Mouse (Mus musculus) lung, postnatal 0 days (tissue): ENCODE results near the gene Ankrd27. TPM values are rescaled to one million over a fixed set of nuclear protein-coding genes. Genes with fewer than 3 reads are reported as not detected.

Experiments
- ATAC-seq: fragments of 200-750 bp; cut with Nextera tagmentation; 2 replicates; pipeline ENCODE4 v1.8.0; 2017; ENCODE audit warnings: moderate library complexity
- DNase-seq: peaks from one replicate; pipeline ENCODE4 v3.0.0-alpha.2; 2016; ENCODE audit warnings: low spot score
- H3K27ac ChIP-seq: fragments of 300-500 bp; sonication (generic); 2 replicates; pipeline ENCODE4 v1.5.1; 2014; ENCODE audit warnings: antibody characterized with exemption, mild to moderate bottlenecking, low read length, mixed read lengths
- H3K27me3 ChIP-seq: fragments of 300-500 bp; sonication (generic); replicated peaks from 2 replicates; pipeline ENCODE4 v1.6.1; 2014; ENCODE audit warnings: low read length, mixed read lengths; ENCODE audit not compliant: insufficient read depth
- H3K36me3 ChIP-seq: fragments of 300-500 bp; sonication (generic); 2 replicates; pipeline ENCODE4 v1.6.1; 2014; ENCODE audit warnings: low read length, mixed read lengths; ENCODE audit not compliant: insufficient read depth
- H3K4me1 ChIP-seq: fragments of 300-500 bp; sonication (generic); 2 replicates; pipeline ENCODE4 v1.6.1; 2014; ENCODE audit warnings: antibody characterized with exemption, low read depth, low read length, mixed read lengths; ENCODE audit not compliant: insufficient read depth
- H3K4me2 ChIP-seq: fragments of 300-500 bp; sonication (generic); replicated peaks from 2 replicates; pipeline ENCODE4 v1.6.1; 2014; ENCODE audit warnings: low read depth, mild to moderate bottlenecking, low read length, moderate library complexity, mixed read lengths
- H3K4me3 ChIP-seq: fragments of 300-500 bp; sonication (generic); 2 replicates; pipeline ENCODE4 v1.5.1; 2014; ENCODE audit warnings: low read depth, low read length
- H3K9ac ChIP-seq: fragments of 300-500 bp; sonication (generic); replicated peaks from 2 replicates; pipeline ENCODE4 v1.6.1; 2014; ENCODE audit warnings: low read depth, mild to moderate bottlenecking
- H3K9me3 ChIP-seq: fragments of 300-500 bp; sonication (generic); 2 replicates; pipeline ENCODE4 v1.6.1; 2016; ENCODE audit warnings: low read length, mixed read lengths
- CTCF ChIP-seq: IDR thresholded peaks from 2 replicates; pipeline ENCODE4 v1.5.1; 2016; ENCODE audit warnings: antibody characterized with exemption, mild to moderate bottlenecking
- EP300 ChIP-seq: IDR thresholded peaks from 2 replicates; pipeline ENCODE4 v1.6.1; 2016; ENCODE audit warnings: antibody characterized with exemption, mild to moderate bottlenecking, control low read depth
- WGBS: fragments of 180-500 bp; shearing (Covaris S2); extraction: QIAGEN DNeasy Blood & Tissue Kit; methylation state at CpG from one replicate; pipeline ENCODE4 v1.1.7; 2014; 5-methylcytosine and 5-hydroxymethylcytosine counted together
- polyA plus RNA-seq: library from polyadenylated mRNA; unstranded; fragments of >200 nt; fragmentation: Nextera tagmentation; extraction: Ambion mirVana; gene quantifications from 2 replicates; pipeline ENCODE4 v1.2.1, GENCODE M21; 2015

Gene Ankrd27
- polyA plus RNA-seq, 1 experiment from 2014 or later = 12.7 TPM

DNA sequence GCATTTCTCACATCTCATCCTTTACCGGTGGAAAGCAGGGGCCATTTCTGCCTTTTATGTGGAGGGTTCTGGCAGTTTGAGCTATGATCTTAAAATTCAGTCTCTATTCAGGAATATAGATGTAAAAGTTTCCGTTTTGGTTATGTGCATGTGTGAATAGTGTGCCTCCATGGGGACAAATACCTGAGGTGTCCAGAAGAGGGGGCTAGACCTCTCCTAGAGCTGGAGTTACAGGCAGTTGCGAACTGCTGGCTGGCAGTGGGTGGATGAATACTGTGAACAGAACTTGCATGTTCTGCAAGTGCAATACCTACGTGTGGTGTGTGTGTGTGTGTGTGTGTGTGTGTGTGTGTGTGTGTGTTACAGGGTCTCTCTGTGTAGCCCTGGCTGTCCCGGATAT lies 3.3 kb upstream of the Ankrd27 start:
- Histone ChIP-seq H3K9ac (no peak overlapping the region), H3K9me3 (no peaks in the 10 kb centered on the region), H3K4me3 (no peak overlapping the region), H3K27ac (no peak overlapping the region), H3K27me3 (peaks cover 19% of the 10 kb centered on the region), H3K4me1 (peaks cover 8% of the 10 kb centered on the region; the same call in 1 of the 2 replicates), H3K36me3 (no peaks in the 10 kb centered on the region), H3K4me2 (no peak overlapping the region)
- WGBS = 68% methylated on average over 5 of the region's 5 CpGs
- TF ChIP-seq CTCF (peak; percentile 34), EP300 (no peak)
- ATAC-seq (no peak), DNase-seq (no peak)

DNA sequence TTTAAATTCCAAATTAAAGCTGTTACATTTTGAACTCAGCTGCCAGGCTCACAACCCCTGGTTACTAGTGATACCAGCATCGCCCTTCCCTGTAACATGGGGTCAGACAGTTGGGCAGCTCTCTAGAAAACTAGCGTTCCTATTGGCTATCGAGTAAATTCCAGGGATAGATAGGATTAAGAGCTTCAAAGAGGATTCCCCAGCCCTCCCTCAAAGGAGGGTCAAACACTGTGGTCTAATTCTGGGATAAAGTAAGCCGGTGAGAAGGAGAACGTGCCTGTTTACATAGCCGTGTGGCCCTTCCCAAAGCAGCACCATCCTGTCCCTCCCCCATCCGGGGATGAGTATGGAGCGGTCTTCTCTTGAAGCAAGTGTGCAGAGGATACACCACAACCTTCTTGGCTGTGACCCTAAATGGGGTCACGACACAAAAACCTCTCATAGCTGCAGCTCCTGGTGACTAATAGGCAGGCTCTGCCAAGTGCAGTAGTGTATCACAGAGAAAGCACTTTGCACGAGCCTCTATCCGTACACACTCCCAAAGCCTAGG lies 2.5 kb upstream of the Ankrd27 start:
- ATAC-seq (no peak), DNase-seq (no peak)
- TF ChIP-seq CTCF (no peak), EP300 (no peak)
- Histone ChIP-seq H3K4me1 (peaks cover 8% of the 10 kb centered on the region; the same call in 1 of the 2 replicates), H3K4me2 (no peak overlapping the region), H3K9ac (no peak overlapping the region), H3K27ac (no peak overlapping the region), H3K9me3 (no peaks in the 10 kb centered on the region), H3K36me3 (no peaks in the 10 kb centered on the region), H3K4me3 (no peak overlapping the region), H3K27me3 (peaks cover 19% of the 10 kb centered on the region)
- WGBS = 15% methylated on average over 11 of the region's 11 CpGs

DNA sequence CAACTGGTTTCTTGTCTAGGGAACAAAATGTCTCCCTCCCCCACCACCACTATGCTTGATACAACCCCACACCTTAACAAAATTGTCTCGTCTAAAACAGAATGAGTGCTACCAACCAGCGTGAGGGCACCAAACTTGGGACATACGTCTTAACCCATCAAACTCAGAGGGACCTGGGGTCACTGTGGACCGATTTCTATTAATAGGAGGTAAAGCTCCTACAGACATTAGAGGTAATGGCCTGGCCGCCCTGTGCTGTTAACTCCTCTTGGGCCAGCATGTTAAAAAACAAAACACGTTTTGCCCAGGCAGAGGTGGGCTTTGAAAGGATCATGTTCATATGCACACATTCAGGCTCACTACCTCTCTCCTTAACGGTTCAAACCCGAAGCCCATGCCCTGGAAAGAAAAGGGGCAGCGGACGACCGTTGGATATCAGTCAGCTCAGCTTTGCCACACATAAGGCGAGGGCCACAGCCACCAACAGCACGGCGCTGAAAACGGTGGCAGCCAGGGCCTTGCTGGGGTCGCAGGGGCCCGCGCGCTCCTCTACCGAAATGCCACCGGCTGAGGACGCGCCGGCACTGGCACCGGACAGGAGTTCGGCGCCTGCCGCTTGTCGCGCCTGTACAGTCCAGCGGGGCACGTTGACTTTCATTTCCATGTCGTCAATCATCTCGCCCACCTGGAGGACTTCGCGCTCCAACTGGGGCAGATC lies 1.8 kb upstream of the Ankrd27 start:
- Histone ChIP-seq H3K27ac (no peak overlapping the region), H3K27me3 (peaks cover 19% of the 10 kb centered on the region), H3K9ac (no peak overlapping the region), H3K4me3 (peak overlapping the region; percentile 91), H3K9me3 (no peaks in the 10 kb centered on the region), H3K36me3 (no peaks in the 10 kb centered on the region), H3K4me1 (peaks cover 8% of the 10 kb centered on the region; the same call in 1 of the 2 replicates), H3K4me2 (peak overlapping the region; percentile 95)
- TF ChIP-seq CTCF (no peak), EP300 (no peak)
- ATAC-seq (no peak), DNase-seq (no peak)
- 7% methylated on average over 36 of the region's 36 CpGs for WGBS

DNA sequence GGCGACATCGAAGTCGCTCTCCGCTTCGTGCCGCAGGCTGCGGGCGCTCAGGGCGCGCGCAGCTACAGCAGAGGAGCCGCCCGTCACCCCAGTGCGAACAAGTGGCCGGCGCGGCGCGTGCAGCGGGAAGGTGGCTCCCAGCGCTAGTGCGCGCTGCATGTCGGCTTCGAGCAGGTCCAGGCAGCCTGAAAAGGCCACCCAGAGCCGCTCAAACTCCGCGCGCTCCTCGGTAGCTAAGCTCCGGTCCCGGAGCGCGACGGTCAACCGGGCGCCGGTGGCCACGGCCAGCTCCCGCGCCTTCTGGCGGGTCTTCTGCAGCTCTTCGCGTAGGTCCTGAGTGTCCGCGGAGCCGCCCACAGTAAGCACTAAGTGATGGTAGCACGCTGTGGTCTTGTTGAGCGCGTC lies 1.3 kb upstream of the Ankrd27 start:
- no peak overlapping the region for H3K27ac ChIP-seq
- H3K27me3 ChIP-seq = peaks cover 19% of the 10 kb centered on the region
- ATAC-seq (no peak), DNase-seq (peak; percentile 21)
- H3K9me3 ChIP-seq = no peaks in the 10 kb centered on the region
- H3K4me1 ChIP-seq = peaks cover 8% of the 10 kb centered on the region; the same call in 1 of the 2 replicates
- H3K36me3 ChIP-seq = no peaks in the 10 kb centered on the region
- H3K9ac ChIP-seq = 0 out of 2 replicates have a peak overlapping the region, but pooled peaks have one; percentile 6
- peak overlapping the region; percentile 91 for H3K4me3 ChIP-seq
- peak overlapping the region; percentile 95 for H3K4me2 ChIP-seq
- WGBS = under 1% methylated on average over 23 of the region's 50 CpGs
- no peak for TF ChIP-seq EP300

DNA sequence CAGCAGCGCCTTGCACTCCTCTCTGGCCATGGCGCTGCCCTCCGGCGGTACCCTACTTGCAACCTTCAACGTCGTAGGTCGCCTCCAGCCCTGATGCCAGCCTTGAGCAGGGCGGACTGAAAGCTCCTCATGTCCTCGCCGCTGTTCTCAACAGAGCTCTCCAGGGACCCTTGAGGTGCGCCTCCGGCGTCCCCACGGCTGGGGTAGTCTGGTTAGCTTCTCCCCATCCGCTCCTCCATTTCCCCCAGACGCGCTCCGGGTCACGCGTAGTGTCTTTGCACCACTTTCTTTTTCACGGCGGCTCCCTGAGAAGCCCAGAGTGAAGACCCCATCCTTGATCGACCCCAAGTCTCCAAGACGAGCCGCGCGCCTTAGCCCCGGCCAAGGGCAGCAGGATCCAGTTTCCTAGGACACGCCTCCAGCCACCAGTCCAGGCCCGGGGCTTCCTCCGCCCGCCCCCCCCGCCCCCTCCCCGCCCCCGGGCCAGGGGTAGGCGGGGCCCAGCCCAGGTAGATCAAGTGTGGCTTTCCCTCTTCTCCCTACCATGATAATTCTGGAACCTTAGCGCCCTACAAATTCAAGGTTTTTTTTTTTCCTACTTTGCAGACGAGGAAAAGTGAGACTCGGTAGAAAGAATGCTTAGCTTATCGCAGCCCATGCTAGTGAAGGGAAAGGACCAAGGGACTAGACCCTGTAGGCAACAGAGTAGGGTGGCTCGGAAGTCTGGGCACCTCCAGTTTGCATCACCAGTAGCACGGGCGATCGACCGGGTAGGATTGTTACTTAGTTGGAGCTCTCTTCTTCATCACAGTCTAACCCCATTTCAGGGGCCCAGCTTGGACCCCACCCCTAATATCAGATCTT lies 621 bp upstream of the Ankrd27 start, which contains the start of gene Rgs9bp:
Gene Rgs9bp (minus strand): TSS at position 392 of the 864 bp plus-strand sequence.
- H3K27ac ChIP-seq = no peak within 1 kb of the TSS
- peak within 1 kb of the TSS; percentile 91 for H3K4me3 ChIP-seq
- WGBS = 1% methylated on average over 39 of the region's 45 CpGs
- H3K4me1 ChIP-seq = peaks cover 8% of the 10 kb centered on the region; the same call in 1 of the 2 replicates
- H3K4me2 ChIP-seq = peak within 1 kb of the TSS; percentile 95
- peak; percentile 79 for ATAC-seq
- H3K9me3 ChIP-seq = no peaks in the 10 kb centered on the region
- H3K9ac ChIP-seq = peak within 1 kb of the TSS; percentile 39
- no peaks in the 10 kb centered on the region for H3K36me3 ChIP-seq
- H3K27me3 ChIP-seq = peaks cover 19% of the 10 kb centered on the region
- no peak for TF ChIP-seq CTCF
- no peak for TF ChIP-seq EP300
- peak; percentile 77 for DNase-seq

DNA sequence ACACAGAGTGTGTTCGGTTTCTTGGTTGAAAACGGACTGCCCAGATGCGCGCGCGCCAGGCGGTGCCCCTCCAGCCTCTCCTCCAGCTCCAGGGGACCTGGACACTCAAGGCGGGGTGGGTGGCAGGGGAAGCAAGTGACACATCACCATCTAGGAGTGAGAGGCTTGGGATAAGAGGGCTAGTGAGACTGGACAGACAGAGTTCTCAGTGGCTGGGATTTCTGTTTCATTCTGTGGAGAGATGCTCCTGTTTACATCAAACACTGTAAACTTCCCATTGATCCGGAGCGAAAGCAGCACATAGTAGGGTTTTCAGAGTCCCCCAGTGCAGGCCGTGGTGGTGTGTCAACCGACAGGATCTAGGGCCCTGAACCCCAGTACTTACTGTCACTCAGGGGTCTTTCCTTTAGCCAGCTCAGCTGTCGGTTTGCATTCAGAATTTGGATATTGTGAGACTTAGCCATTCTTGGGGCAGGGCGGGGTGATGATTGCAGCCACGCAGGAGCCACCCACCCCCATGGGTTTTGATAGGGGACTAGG lies 932 bp downstream of the Ankrd27 start:
- peak overlapping the region; percentile 95 for H3K4me2 ChIP-seq
- DNase-seq = no peak
- H3K9me3 ChIP-seq = no peaks in the 10 kb centered on the region
- H3K27me3 ChIP-seq = peaks cover 14% of the 10 kb centered on the region
- TF ChIP-seq CTCF (no peak), EP300 (no peak)
- no peaks in the 10 kb centered on the region for H3K36me3 ChIP-seq
- no peak for ATAC-seq
- H3K4me3 ChIP-seq = peak overlapping the region; percentile 91
- H3K4me1 ChIP-seq = peaks cover 8% of the 10 kb centered on the region; the same call in 1 of the 2 replicates
- peak overlapping the region; percentile 39; the same call in 1 of the 2 replicates for H3K9ac ChIP-seq
- WGBS = 16% methylated on average over 15 of the region's 15 CpGs
- H3K27ac ChIP-seq = no peak overlapping the region
